Comparison of ENCODE assay signal across 8 mouse cellular contexts in genomic region chr6:125492033-125492432, GRCm38 (mm10). TPM values are rescaled to one million over a fixed set of nuclear protein-coding genes. Genes with fewer than 3 reads are reported as not detected.
DNase-seq lines count a peak whose midpoint lies in the region; ATAC-seq and TF ChIP-seq lines count a peak whose summit lies in the region.

No protein-coding gene starts in this region.

- H3K9ac ChIP-seq in forebrain, embryonic 16.5 days (replicated peaks; ENCODE audit: low read depth, low read length), result no peak overlapping the region
- H3K9ac ChIP-seq in forebrain, embryonic 14.5 days (ENCODE audit: low read length), result no peak overlapping the region
- H3K9ac ChIP-seq in intestine, embryonic 15.5 days, result no peak overlapping the region

- ATAC-seq in forebrain, embryonic 16.5 days, result no peak
- no peak for ATAC-seq in forebrain, embryonic 14.5 days
- no peak for ATAC-seq in intestine, embryonic 15.5 days
- ATAC-seq in inflammation-experienced regulatory T-cells, adult 6 months, result no peak

- H3K36me3 ChIP-seq in forebrain, embryonic 16.5 days (ENCODE audit: control insufficient read depth, insufficient read depth), result no peaks in the 10 kb centered on the region
- H3K36me3 ChIP-seq in forebrain, embryonic 14.5 days (ENCODE audit: control insufficient read depth, insufficient read depth, low read length), result no peaks in the 10 kb centered on the region
- peaks cover 41% of the 10 kb centered on the region for H3K36me3 ChIP-seq in E14TG2a.4 (ENCODE audit: insufficient read depth, low read length)
- H3K36me3 ChIP-seq in intestine, embryonic 15.5 days, result no peaks in the 10 kb centered on the region

- H3K4me1 ChIP-seq in forebrain, embryonic 16.5 days (replicated peaks; ENCODE audit: control insufficient read depth, insufficient read depth, low read length), result peaks cover 9% of the 10 kb centered on the region
- peaks cover 5% of the 10 kb centered on the region for H3K4me1 ChIP-seq in forebrain, embryonic 14.5 days (ENCODE audit: control insufficient read depth, insufficient read depth, low read length)
- H3K4me1 ChIP-seq in E14TG2a.4 (replicated peaks; ENCODE audit: low read depth, low read length), result peaks cover 90% of the 10 kb centered on the region
- peaks cover 8% of the 10 kb centered on the region for H3K4me1 ChIP-seq in intestine, embryonic 15.5 days (replicated peaks)

- H3K9me3 ChIP-seq in forebrain, embryonic 16.5 days (ENCODE audit: control insufficient read depth, low read length), result no peaks in the 10 kb centered on the region
- no peaks in the 10 kb centered on the region for H3K9me3 ChIP-seq in forebrain, embryonic 14.5 days (replicated peaks; ENCODE audit: control insufficient read depth, low read length)
- H3K9me3 ChIP-seq in E14TG2a.4 (ENCODE audit: low read length), result no peaks in the 10 kb centered on the region
- no peaks in the 10 kb centered on the region for H3K9me3 ChIP-seq in intestine, embryonic 15.5 days

- no peak for TF ChIP-seq CTCF in layer of hippocampus, adult 2 months (conservative IDR thresholded peaks at IDR 0.05)
- no peak for TF ChIP-seq CTCF in E14TG2a.4 (conservative IDR thresholded peaks at IDR 0.05; ENCODE audit: low read length)

- H3K4me3 ChIP-seq in forebrain, embryonic 16.5 days (replicated peaks; ENCODE audit: low read length), result no peak overlapping the region
- no peak overlapping the region for H3K4me3 ChIP-seq in forebrain, embryonic 14.5 days (ENCODE audit: low read depth, low read length)
- H3K4me3 ChIP-seq in layer of hippocampus, adult 2 months, result peak overlapping the region; percentile 75
- peak overlapping the region; percentile 97 for H3K4me3 ChIP-seq in E14TG2a.4 (replicated peaks; ENCODE audit: low read length)
- H3K4me3 ChIP-seq in intestine, embryonic 15.5 days (replicated peaks), result peak overlapping the region; percentile 67; the same call in 1 of the 2 replicates

- no peak overlapping the region for H3K27ac ChIP-seq in forebrain, embryonic 16.5 days (ENCODE audit: low read length)
- no peak overlapping the region for H3K27ac ChIP-seq in forebrain, embryonic 14.5 days (ENCODE audit: low read depth, low read length)
- H3K27ac ChIP-seq in layer of hippocampus, adult 2 months, result peak overlapping the region; percentile 86
- H3K27ac ChIP-seq in intestine, embryonic 15.5 days, result 0 out of 2 replicates have a peak overlapping the region, but pooled peaks have one; percentile 27

- no peak for DNase-seq in forebrain, embryonic 14.5 days (ENCODE audit: low spot score)
- DNase-seq in layer of hippocampus, adult 2 months (ENCODE audit: low spot score in 2 of 2), result no peak
- DNase-seq in layer of hippocampus, adult 11-12 months (ENCODE audit: low spot score), result no peak
- DNase-seq in cerebellum, adult 18-20 months, result no peak

- peak overlapping the region; percentile 13; the same call in 1 of the 2 replicates for H3K4me2 ChIP-seq in forebrain, embryonic 16.5 days (ENCODE audit: low read length)
- H3K4me2 ChIP-seq in forebrain, embryonic 14.5 days (ENCODE audit: low read length), result no peak overlapping the region
- peak overlapping the region; percentile 92 for H3K4me2 ChIP-seq in intestine, embryonic 15.5 days (replicated peaks)

- 84% methylated on average over 9 of the region's 9 CpGs for WGBS in forebrain, embryonic 16.5 days
- 76% methylated on average over 9 of the region's 9 CpGs for WGBS in forebrain, embryonic 14.5 days
- 53% methylated on average over 9 of the region's 9 CpGs for WGBS in intestine, embryonic 15.5 days

- H3K27me3 ChIP-seq in forebrain, embryonic 16.5 days (replicated peaks; ENCODE audit: control insufficient read depth, insufficient read depth, low read length), result 0 out of 2 replicates have a peak, but pooled peaks cover 4% of the 10 kb centered on the region
- peaks cover 5% of the 10 kb centered on the region; the same call in 1 of the 2 replicates for H3K27me3 ChIP-seq in forebrain, embryonic 14.5 days (replicated peaks; ENCODE audit: control insufficient read depth, insufficient read depth, low read length)
- H3K27me3 ChIP-seq in E14TG2a.4 (ENCODE audit: insufficient read depth, low read length), result no peaks in the 10 kb centered on the region
- no peaks in the 10 kb centered on the region for H3K27me3 ChIP-seq in intestine, embryonic 15.5 days (replicated peaks)

RNA-seq across cellular contexts. Expression of gene Cd9, which starts 2.6 kb away (rescaled TPM):
- polyA plus RNA-seq in forebrain, embryonic 16.5 days (2015; fragmentation: Nextera tagmentation; extraction: Ambion mirVana), result 78.4 and 101 TPM in 2 replicates
- 77.8 and 85.5 TPM in 2 replicates for polyA plus RNA-seq in forebrain, embryonic 14.5 days (2014; fragmentation: Nextera tagmentation; extraction: Ambion mirVana)
- 10 to 100 TPM; 57.1 to 60.0 TPM for total RNA-seq in layer of hippocampus, adult 2 months (2021)
- polyA plus RNA-seq in intestine, embryonic 15.5 days (2015; fragmentation: Nextera tagmentation; extraction: Ambion mirVana), result 160 and 171 TPM in 2 replicates
- 100 to 1,000 TPM; 101 to 147 (median 147) TPM for polyA plus RNA-seq in inflammation-experienced regulatory T-cells, adult 6 months (2017; shearing (Covaris generic))

RNA-seq across cellular contexts. Expression of gene Vwf, which starts 54.5 kb away (rescaled TPM):
- polyA plus RNA-seq in forebrain, embryonic 16.5 days (2015; fragmentation: Nextera tagmentation; extraction: Ambion mirVana), result 6.3 and 9.8 TPM in 2 replicates
- polyA plus RNA-seq in forebrain, embryonic 14.5 days (2014; fragmentation: Nextera tagmentation; extraction: Ambion mirVana), result 8.7 and 8.8 TPM in 2 replicates
- 10 to 100 TPM; 13.2 to 23.5 TPM for total RNA-seq in layer of hippocampus, adult 2 months (2021)
- 12.0 and 12.7 TPM in 2 replicates for polyA plus RNA-seq in intestine, embryonic 15.5 days (2015; fragmentation: Nextera tagmentation; extraction: Ambion mirVana)
- under 1 TPM in 1 of 3 experiments, not detected in 2; 0.17 TPM for polyA plus RNA-seq in inflammation-experienced regulatory T-cells, adult 6 months (2017; shearing (Covaris generic))

Comparison
In these comparisons a context has a peak if more than half of its experiments do, and no peak if none do; other contexts are left out.
1. H3K27ac ChIP-seq: peak in layer of hippocampus, adult 2 months (single experiment) and intestine, embryonic 15.5 days (single experiment); none in forebrain, embryonic 16.5 days (single experiment) and forebrain, embryonic 14.5 days (single experiment).
2. H3K4me3 ChIP-seq: peak in layer of hippocampus, adult 2 months (single experiment), E14TG2a.4 (single experiment) and intestine, embryonic 15.5 days (single experiment); none in forebrain, embryonic 16.5 days (single experiment) and forebrain, embryonic 14.5 days (single experiment).